Mouse (Mus musculus): ENCODE results near the gene Pde1c.

The Pde1c gene

GRCm38 (mm10) chr6:56331432-56331831 is 237.5 kb downstream of the Pde1c start:
- no peak for DNase-seq (ENCODE audit: low read depth, low spot score)

GRCm38 (mm10) chr6:56328103-56328502 is 240.8 kb downstream of the Pde1c start:
- DNase-seq (ENCODE audit: low read depth, low spot score), result no peak

GRCm38 (mm10) chr6:56322799-56323198 is 246.1 kb downstream of the Pde1c start:
- DNase-seq (ENCODE audit: low read depth, low spot score), result no peak

- DNase-seq (ENCODE audit: low read depth, low spot score), result no peak
Observed at GRCm38 (mm10) chr6:56310318-56310717, 258.6 kb downstream of the Pde1c start.

- DNase-seq (ENCODE audit: low read depth, low spot score), result no peak
Observed at GRCm38 (mm10) chr6:56306066-56306465, 262.8 kb downstream of the Pde1c start.

GRCm38 (mm10) chr6:56292176-56292575 is 276.7 kb downstream of the Pde1c start:
- DNase-seq (ENCODE audit: low read depth, low spot score), result no peak

GRCm38 (mm10) chr6:56289307-56289706 is 279.6 kb downstream of the Pde1c start:
- DNase-seq (ENCODE audit: low read depth, low spot score), result no peak

- DNase-seq (ENCODE audit: low read depth, low spot score), result no peak
Observed at GRCm38 (mm10) chr6:56284821-56285220, 284.1 kb downstream of the Pde1c start.

- no peak for DNase-seq (ENCODE audit: low read depth, low spot score)
Observed at GRCm38 (mm10) chr6:56275461-56275860, 293.4 kb downstream of the Pde1c start.

- no peak for DNase-seq (ENCODE audit: low read depth, low spot score)
Observed at GRCm38 (mm10) chr6:56271741-56272140, 297.2 kb downstream of the Pde1c start.

- DNase-seq (ENCODE audit: low read depth, low spot score), result no peak
Observed at GRCm38 (mm10) chr6:56264509-56264908, 304.4 kb downstream of the Pde1c start.

- no peak for DNase-seq (ENCODE audit: low read depth, low spot score)
Observed at GRCm38 (mm10) chr6:56260118-56260517, 308.8 kb downstream of the Pde1c start.

- DNase-seq (ENCODE audit: low read depth, low spot score), result no peak
Observed at GRCm38 (mm10) chr6:56257555-56258297, 311.2 kb downstream of the Pde1c start.

GRCm38 (mm10) chr6:56250091-56250490 is 318.8 kb downstream of the Pde1c start:
- no peak for DNase-seq (ENCODE audit: low read depth, low spot score)

GRCm38 (mm10) chr6:56191426-56192140 is 377.3 kb downstream of the Pde1c start:
- DNase-seq (ENCODE audit: low read depth, low spot score), result no peak

GRCm38 (mm10) chr6:56176485-56176884 is 392.4 kb downstream of the Pde1c start:
- no peak for DNase-seq (ENCODE audit: low read depth, low spot score)

GRCm38 (mm10) chr6:56172172-56172571 is 396.7 kb downstream of the Pde1c start:
- DNase-seq (ENCODE audit: low read depth, low spot score), result no peak

- no peak for DNase-seq (ENCODE audit: low read depth, low spot score)
Observed at GRCm38 (mm10) chr6:56168736-56169135, 400.2 kb downstream of the Pde1c start.

GRCm38 (mm10) chr6:56158217-56158616 is 410.7 kb downstream of the Pde1c start:
- DNase-seq (ENCODE audit: low read depth, low spot score), result no peak

GRCm38 (mm10) chr6:56156836-56157235 is 412.1 kb downstream of the Pde1c start:
- DNase-seq (ENCODE audit: low read depth, low spot score), result no peak

- DNase-seq (ENCODE audit: low read depth, low spot score), result no peak
Observed at GRCm38 (mm10) chr6:56130493-56131159, 438.3 kb downstream of the Pde1c start.

GRCm38 (mm10) chr6:56099520-56100101 is 469.3 kb downstream of the Pde1c start:
- no peak for DNase-seq (ENCODE audit: low read depth, low spot score)
